Mouse (Mus musculus): ENCODE data around the gene Chmp2a. TPM values are rescaled to one million over a fixed set of nuclear protein-coding genes. Genes with fewer than 3 reads are reported as not detected.

Gene Chmp2a
- polyA plus RNA-seq, 1 experiment, result 183 TPM

DNA sequence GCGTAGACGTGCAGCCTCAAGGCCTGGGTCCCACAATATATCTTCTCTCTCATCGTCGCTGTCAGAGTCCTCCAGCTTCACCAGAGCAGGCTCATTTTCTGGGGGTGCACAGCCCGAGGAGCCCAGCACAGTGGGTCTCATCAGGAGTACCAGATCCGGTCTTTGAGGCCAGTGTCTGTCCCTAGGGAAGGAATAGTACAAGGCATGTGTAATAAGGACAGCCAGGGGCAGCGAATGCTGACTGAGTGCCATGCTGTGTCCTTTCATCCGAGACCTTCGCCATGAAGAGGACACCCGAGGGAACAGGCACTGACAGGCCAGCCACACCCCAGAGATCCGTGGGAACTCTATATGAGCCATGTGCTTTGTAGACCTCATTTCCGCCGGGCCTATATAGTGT is 18.4 kb upstream of the Chmp2a start:
- H3K27ac ChIP-seq (ENCODE audit: control insufficient read depth, insufficient read depth, low read depth, low read length, poor library complexity), result no peak overlapping the region
- 89% methylated on average over 13 of the region's 13 CpGs for WGBS
- H3K4me3 ChIP-seq (replicated peaks; ENCODE audit: control insufficient read depth, low read depth, low read length), result no peak overlapping the region
- no peaks in the 10 kb centered on the region for H3K4me1 ChIP-seq (ENCODE audit: control insufficient read depth, insufficient read depth, low read length)
- no peak for TF ChIP-seq CTCF (IDR thresholded peaks at IDR 0.05; ENCODE audit: control insufficient read depth, insufficient read depth, low read length)
- no peak for TF ChIP-seq POLR2A (IDR thresholded peaks at IDR 0.05; ENCODE audit: borderline replicate concordance, control insufficient read depth, low read depth, low read length)

DNA sequence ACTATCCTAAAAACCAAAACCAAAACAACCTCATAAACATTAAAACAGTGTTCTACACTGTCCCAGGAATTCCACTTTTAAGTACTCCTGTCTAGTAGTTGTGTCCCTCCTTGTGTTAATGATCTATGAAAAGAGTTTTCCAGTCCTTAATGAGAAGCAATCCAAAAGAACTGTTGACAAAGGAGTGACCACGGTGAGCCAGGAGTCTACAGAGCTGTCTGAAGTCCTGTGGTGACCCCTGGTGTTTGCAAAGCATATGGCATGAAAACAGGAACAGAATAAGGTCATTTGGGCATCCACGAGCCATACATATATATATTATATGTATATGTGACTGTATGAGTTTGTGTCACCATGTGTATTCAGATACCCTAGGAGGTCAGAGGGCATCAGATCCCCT is 11.5 kb upstream of the Chmp2a start:
- WGBS, result 0% methylated on average over 2 of the region's 2 CpGs
- Histone ChIP-seq H3K4me3 (replicated peaks; ENCODE audit: control insufficient read depth, low read depth, low read length) (no peak overlapping the region), H3K4me1 (ENCODE audit: control insufficient read depth, insufficient read depth, low read length) (peaks cover 5% of the 10 kb centered on the region), H3K27ac (ENCODE audit: control insufficient read depth, insufficient read depth, low read depth, low read length, poor library complexity) (no peak overlapping the region)
- peak; percentile 83 for TF ChIP-seq CTCF (IDR thresholded peaks at IDR 0.05; ENCODE audit: control insufficient read depth, insufficient read depth, low read length)
- no peak for TF ChIP-seq POLR2A (IDR thresholded peaks at IDR 0.05; ENCODE audit: borderline replicate concordance, control insufficient read depth, low read depth, low read length)

DNA sequence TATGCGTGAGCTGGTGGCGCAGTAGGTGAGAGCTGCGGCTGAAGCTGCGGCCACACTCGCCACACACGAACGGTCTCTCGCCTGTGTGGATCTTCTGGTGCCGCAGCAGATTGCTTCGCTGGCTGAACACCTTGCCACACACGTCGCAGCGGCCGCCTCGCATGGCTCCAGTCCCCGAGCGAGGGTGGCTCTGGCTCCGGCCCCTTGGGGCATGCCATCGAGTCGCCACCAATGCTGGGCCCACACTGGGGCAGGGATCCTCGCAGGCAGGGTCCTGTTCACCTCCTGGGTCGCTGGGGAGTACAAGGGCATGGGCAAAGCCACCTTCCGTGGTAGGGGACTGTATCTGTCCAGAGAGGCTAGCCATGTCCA is 9.6 kb upstream of the Chmp2a start:
- 5% methylated on average over 23 of the region's 23 CpGs for WGBS

GRCm38 (mm10) chr7:13043445-13044253 is 9.0 kb upstream of the Chmp2a start:
- Histone ChIP-seq H3K4me1 (ENCODE audit: control insufficient read depth, insufficient read depth, low read length) (peaks cover 9% of the 10 kb centered on the region), H3K4me3 (replicated peaks; ENCODE audit: control insufficient read depth, low read depth, low read length) (no peak overlapping the region), H3K27ac (ENCODE audit: control insufficient read depth, insufficient read depth, low read depth, low read length, poor library complexity) (no peak overlapping the region)
- 11% methylated on average over 88 of the region's 88 CpGs for WGBS
- TF ChIP-seq CTCF (IDR thresholded peaks at IDR 0.05; ENCODE audit: control insufficient read depth, insufficient read depth, low read length), result no peak
- no peak; the same call in 1 of the 2 replicates for TF ChIP-seq POLR2A (IDR thresholded peaks at IDR 0.05; ENCODE audit: borderline replicate concordance, control insufficient read depth, low read depth, low read length)

More for the DNA sequence above, 9.6 kb upstream of the Chmp2a start:
- Histone ChIP-seq H3K4me1 (ENCODE audit: control insufficient read depth, insufficient read depth, low read length) (peaks cover 5% of the 10 kb centered on the region), H3K27ac (ENCODE audit: control insufficient read depth, insufficient read depth, low read depth, low read length, poor library complexity) (no peak overlapping the region), H3K4me3 (replicated peaks; ENCODE audit: control insufficient read depth, low read depth, low read length) (no peak overlapping the region)
- TF ChIP-seq CTCF (IDR thresholded peaks at IDR 0.05; ENCODE audit: control insufficient read depth, insufficient read depth, low read length) (no peak), POLR2A (IDR thresholded peaks at IDR 0.05; ENCODE audit: borderline replicate concordance, control insufficient read depth, low read depth, low read length) (no peak)

DNA sequence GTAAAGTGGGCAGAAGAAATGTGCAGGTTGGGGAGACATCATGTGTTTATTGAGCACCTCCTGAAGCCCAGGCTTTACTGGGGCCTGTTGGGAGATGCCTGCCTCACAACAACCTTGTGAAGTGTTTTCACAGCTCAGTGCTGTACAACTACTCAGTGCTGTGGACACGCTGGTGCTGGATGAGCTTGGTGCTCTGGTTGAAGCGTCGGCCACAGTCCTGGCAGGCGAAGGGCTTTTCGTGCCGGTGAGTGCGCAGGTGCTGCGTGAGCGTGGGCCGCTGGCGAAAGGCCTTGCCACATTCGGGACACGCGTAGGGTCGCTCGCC is 8.5 kb upstream of the Chmp2a start:
- peaks cover 9% of the 10 kb centered on the region for H3K4me1 ChIP-seq (ENCODE audit: control insufficient read depth, insufficient read depth, low read length)
- WGBS, result 79% methylated on average over 16 of the region's 16 CpGs
- TF ChIP-seq CTCF (IDR thresholded peaks at IDR 0.05; ENCODE audit: control insufficient read depth, insufficient read depth, low read length) (no peak), POLR2A (IDR thresholded peaks at IDR 0.05; ENCODE audit: borderline replicate concordance, control insufficient read depth, low read depth, low read length) (no peak)
- no peak overlapping the region for H3K27ac ChIP-seq (ENCODE audit: control insufficient read depth, insufficient read depth, low read depth, low read length, poor library complexity)
- no peak overlapping the region for H3K4me3 ChIP-seq (replicated peaks; ENCODE audit: control insufficient read depth, low read depth, low read length)

DNA sequence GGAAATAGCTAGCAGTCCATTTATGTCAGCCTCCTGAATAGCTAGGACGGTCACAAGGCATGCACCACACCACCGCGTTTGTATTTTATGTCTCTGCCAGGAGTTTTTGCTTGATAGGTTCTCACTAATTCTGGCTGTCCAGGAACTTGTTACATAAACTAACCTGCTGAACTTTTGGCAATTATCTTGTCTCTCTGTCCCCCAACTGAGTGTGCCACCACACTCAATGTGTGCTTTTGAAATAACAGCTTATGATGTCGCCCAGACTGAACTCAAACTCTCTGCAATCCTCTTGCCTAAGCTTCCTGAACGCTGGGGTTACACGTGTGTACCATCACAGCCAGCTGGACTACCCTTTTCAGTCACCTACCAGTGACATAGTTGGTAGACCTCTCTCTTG is 7.9 kb upstream of the Chmp2a start:
- TF ChIP-seq POLR2A (IDR thresholded peaks at IDR 0.05; ENCODE audit: borderline replicate concordance, control insufficient read depth, low read depth, low read length) (no peak), CTCF (IDR thresholded peaks at IDR 0.05; ENCODE audit: control insufficient read depth, insufficient read depth, low read length) (no peak)
- Histone ChIP-seq H3K4me1 (ENCODE audit: control insufficient read depth, insufficient read depth, low read length) (peaks cover 9% of the 10 kb centered on the region), H3K4me3 (replicated peaks; ENCODE audit: control insufficient read depth, low read depth, low read length) (no peak overlapping the region), H3K27ac (ENCODE audit: control insufficient read depth, insufficient read depth, low read depth, low read length, poor library complexity) (no peak overlapping the region)
- WGBS, result 56% methylated on average over 6 of the region's 6 CpGs

DNA sequence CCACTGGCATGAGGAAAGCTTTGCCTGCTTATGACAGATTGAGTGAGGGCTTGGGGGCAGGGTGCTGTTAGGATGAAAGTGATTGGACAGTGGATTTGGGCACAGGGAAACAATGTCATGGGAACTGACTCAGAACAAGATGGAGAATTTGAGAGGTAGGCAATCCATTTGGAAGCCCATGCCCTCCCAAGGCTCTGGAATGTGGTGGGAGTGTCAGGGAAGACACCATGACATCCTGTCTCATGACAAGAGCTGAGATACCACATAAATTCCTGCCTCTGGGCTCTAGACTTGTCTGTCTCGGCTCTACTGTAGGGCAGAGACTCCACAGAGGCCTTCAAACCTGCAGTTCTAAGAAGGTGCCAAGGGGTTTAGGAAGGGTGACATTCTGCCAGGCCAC is 6.6 kb upstream of the Chmp2a start:
- Histone ChIP-seq H3K4me3 (replicated peaks; ENCODE audit: control insufficient read depth, low read depth, low read length) (no peak overlapping the region), H3K27ac (ENCODE audit: control insufficient read depth, insufficient read depth, low read depth, low read length, poor library complexity) (no peak overlapping the region), H3K4me1 (ENCODE audit: control insufficient read depth, insufficient read depth, low read length) (peaks cover 9% of the 10 kb centered on the region)
- 89% methylated on average over 1 of the region's 1 CpGs for WGBS
- TF ChIP-seq CTCF (IDR thresholded peaks at IDR 0.05; ENCODE audit: control insufficient read depth, insufficient read depth, low read length) (no peak), POLR2A (IDR thresholded peaks at IDR 0.05; ENCODE audit: borderline replicate concordance, control insufficient read depth, low read depth, low read length) (no peak)

DNA sequence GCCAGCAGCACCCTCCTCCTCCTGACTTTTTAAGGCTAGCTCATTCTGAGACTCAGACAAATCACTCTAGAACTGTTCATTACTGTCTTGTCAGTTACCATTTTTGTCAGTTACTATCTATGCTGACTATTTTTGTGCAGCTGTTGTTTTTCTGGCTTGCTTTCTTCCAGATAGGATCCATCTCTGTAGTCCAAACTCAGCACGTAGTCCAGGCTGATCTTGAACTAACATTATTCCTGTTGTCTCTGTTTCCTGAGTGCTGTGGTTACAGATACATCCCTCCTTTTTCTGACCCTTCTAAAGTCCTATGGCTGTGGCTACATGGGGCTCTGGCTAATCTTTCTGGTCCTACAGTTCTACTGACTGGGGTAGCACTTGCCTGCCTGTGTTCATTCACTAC is 4.6 kb upstream of the Chmp2a start:
- Histone ChIP-seq H3K27ac (ENCODE audit: control insufficient read depth, insufficient read depth, low read depth, low read length, poor library complexity) (peak overlapping the region; percentile 100; the same call in 1 of the 2 replicates), H3K4me1 (ENCODE audit: control insufficient read depth, insufficient read depth, low read length) (peaks cover 12% of the 10 kb centered on the region)
- 44% methylated on average over 1 of the region's 1 CpGs for WGBS

More for the DNA sequence above, 4.6 kb upstream of the Chmp2a start:
- H3K4me3 ChIP-seq (replicated peaks; ENCODE audit: control insufficient read depth, low read depth, low read length), result peak overlapping the region; percentile 79
- TF ChIP-seq CTCF (IDR thresholded peaks at IDR 0.05; ENCODE audit: control insufficient read depth, insufficient read depth, low read length) (no peak), POLR2A (IDR thresholded peaks at IDR 0.05; ENCODE audit: borderline replicate concordance, control insufficient read depth, low read depth, low read length) (no peak)

All from bone marrow, adult 2 months (tissue).